Mouse (Mus musculus) C2C12 (cell line): ENCODE data around the gene Fmod. TPM values are rescaled to one million over a fixed set of nuclear protein-coding genes. Genes with fewer than 3 reads are reported as not detected.

ENCODE experiments used
- H3K27me3 ChIP-seq: one replicate; pipeline ENCODE4 v1.6.1; 2011; ENCODE audit not compliant: control insufficient read depth, insufficient read depth, insufficient read length
- H3K36me3 ChIP-seq: one replicate; pipeline ENCODE4 v1.6.1; 2011; ENCODE audit not compliant: control insufficient read depth, insufficient read depth
- H3K4me3 ChIP-seq: one replicate; pipeline ENCODE4 v1.5.1; 2011; ENCODE audit warnings: mild to moderate bottlenecking, control low read depth; ENCODE audit not compliant: poor library complexity, insufficient read depth, severe bottlenecking
- H3K79me2 ChIP-seq: one replicate; pipeline ENCODE4 v1.6.1; 2011; ENCODE audit not compliant: control insufficient read depth, insufficient read depth
- H3K79me3 ChIP-seq: one replicate; pipeline ENCODE4 v1.6.1; 2011; ENCODE audit warnings: low read depth, control low read depth
- H3ac ChIP-seq: one replicate; pipeline ENCODE3; 2011; ENCODE audit warnings: low read depth; ENCODE audit not compliant: control insufficient read depth, insufficient read length
- CEBPB ChIP-seq: IDR thresholded peaks from one replicate; pipeline ENCODE4 v1.6.1; 2011; ENCODE audit warnings: low read depth, mild to moderate bottlenecking, control low read depth, moderate library complexity
- CTCF ChIP-seq: IDR thresholded peaks from one replicate; pipeline ENCODE4 v1.5.1; 2011; ENCODE audit not compliant: control insufficient read depth, insufficient read depth, insufficient read length
- FOSL1 ChIP-seq: IDR thresholded peaks from one replicate; pipeline ENCODE4 v1.8.0; 2011; ENCODE audit warnings: mild to moderate bottlenecking, low read length; ENCODE audit not compliant: poor library complexity, insufficient read depth, severe bottlenecking
- MAX ChIP-seq: IDR thresholded peaks from one replicate; pipeline ENCODE4 v1.6.1; 2011; ENCODE audit warnings: mild to moderate bottlenecking, control low read depth
- MYOD1 ChIP-seq: IDR thresholded peaks from one replicate; pipeline ENCODE4 v1.6.1; 2011; ENCODE audit warnings: low read depth; ENCODE audit not compliant: control insufficient read depth, insufficient read length
- MYOG ChIP-seq: IDR thresholded peaks from one replicate; pipeline ENCODE4 v1.6.1; 2011; ENCODE audit not compliant: control insufficient read depth, insufficient read length; ENCODE audit errors: extremely low read depth
- USF1 ChIP-seq: IDR thresholded peaks from one replicate; pipeline ENCODE4 v1.6.1; 2011; ENCODE audit warnings: low read depth, mild to moderate bottlenecking, control low read depth, moderate library complexity
- polyA plus RNA-seq: library from polyadenylated mRNA; unstranded; fragments of >200 nt; fragmentation: generic; extraction: Trizol; gene quantifications from one replicate; pipeline ENCODE4 v1.2.1, GENCODE M21; 2012; ENCODE audit warnings: missing spikeins

Gene Fmod
- polyA plus RNA-seq, 1 experiment = 0.53 TPM

DNA sequence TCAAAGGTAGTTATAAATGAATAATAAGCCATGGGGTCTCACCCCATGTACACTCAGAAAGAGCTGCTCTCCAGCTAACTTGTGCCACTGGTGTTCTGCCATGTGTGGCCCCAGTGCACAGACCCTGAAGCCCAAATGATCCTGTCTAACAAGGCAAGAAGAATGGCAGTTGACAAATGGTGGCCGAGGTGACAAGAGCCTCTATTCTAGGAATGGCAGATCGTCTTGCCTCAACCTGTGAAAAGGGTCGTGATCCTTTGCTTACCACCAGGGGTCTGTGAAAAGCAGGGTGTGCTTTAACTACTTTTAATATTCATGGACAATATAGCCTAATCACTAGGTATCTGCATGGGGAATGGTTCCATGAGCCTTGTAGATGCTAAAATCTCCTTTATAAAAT lies 37.1 kb downstream of the Fmod start:
- no peak overlapping the region for H3K4me3 ChIP-seq
- H3K27me3 ChIP-seq = no peaks in the 10 kb centered on the region
- H3ac ChIP-seq = no peak overlapping the region
- no peak for TF ChIP-seq CEBPB
- TF ChIP-seq CTCF = no peak
- no peak for TF ChIP-seq MYOD1
- no peak for TF ChIP-seq MAX
- no peak for TF ChIP-seq USF1
- TF ChIP-seq FOSL1 = no peak
- peaks cover 19% of the 10 kb centered on the region for H3K36me3 ChIP-seq
- H3K79me3 ChIP-seq = peaks cover 3% of the 10 kb centered on the region
- peaks cover 25% of the 10 kb centered on the region for H3K79me2 ChIP-seq

- H3ac ChIP-seq = no peak overlapping the region
- H3K36me3 ChIP-seq = peaks cover 19% of the 10 kb centered on the region
- peaks cover 3% of the 10 kb centered on the region for H3K79me3 ChIP-seq
- no peak overlapping the region for H3K4me3 ChIP-seq
- peaks cover 25% of the 10 kb centered on the region for H3K79me2 ChIP-seq
- TF ChIP-seq USF1 (no peak), MYOG (no peak), CTCF (no peak), FOSL1 (no peak), MAX (no peak), MYOD1 (no peak), CEBPB (no peak)
- no peaks in the 10 kb centered on the region for H3K27me3 ChIP-seq
Measured at GRCm38 (mm10) chr1:134074606-134075005, 37.6 kb downstream of the Fmod start.

GRCm38 (mm10) chr1:134075532-134075931 lies 38.5 kb downstream of the Fmod start:
- peaks cover 19% of the 10 kb centered on the region for H3K36me3 ChIP-seq
- no peak overlapping the region for H3ac ChIP-seq
- H3K79me3 ChIP-seq = peaks cover 3% of the 10 kb centered on the region
- peaks cover 25% of the 10 kb centered on the region for H3K79me2 ChIP-seq
- no peak overlapping the region for H3K4me3 ChIP-seq
- TF ChIP-seq CTCF = no peak
- no peak for TF ChIP-seq USF1
- H3K27me3 ChIP-seq = no peaks in the 10 kb centered on the region

- Histone ChIP-seq H3K36me3 (peaks cover 19% of the 10 kb centered on the region), H3K79me2 (peaks cover 25% of the 10 kb centered on the region), H3K27me3 (no peaks in the 10 kb centered on the region), H3K79me3 (peaks cover 3% of the 10 kb centered on the region), H3ac (no peak overlapping the region), H3K4me3 (no peak overlapping the region)
- TF ChIP-seq MYOD1 (no peak), MYOG (no peak), CTCF (no peak), USF1 (no peak), CEBPB (no peak), FOSL1 (no peak), MAX (no peak)
Measured at GRCm38 (mm10) chr1:134076789-134077188, 39.7 kb downstream of the Fmod start.

DNA sequence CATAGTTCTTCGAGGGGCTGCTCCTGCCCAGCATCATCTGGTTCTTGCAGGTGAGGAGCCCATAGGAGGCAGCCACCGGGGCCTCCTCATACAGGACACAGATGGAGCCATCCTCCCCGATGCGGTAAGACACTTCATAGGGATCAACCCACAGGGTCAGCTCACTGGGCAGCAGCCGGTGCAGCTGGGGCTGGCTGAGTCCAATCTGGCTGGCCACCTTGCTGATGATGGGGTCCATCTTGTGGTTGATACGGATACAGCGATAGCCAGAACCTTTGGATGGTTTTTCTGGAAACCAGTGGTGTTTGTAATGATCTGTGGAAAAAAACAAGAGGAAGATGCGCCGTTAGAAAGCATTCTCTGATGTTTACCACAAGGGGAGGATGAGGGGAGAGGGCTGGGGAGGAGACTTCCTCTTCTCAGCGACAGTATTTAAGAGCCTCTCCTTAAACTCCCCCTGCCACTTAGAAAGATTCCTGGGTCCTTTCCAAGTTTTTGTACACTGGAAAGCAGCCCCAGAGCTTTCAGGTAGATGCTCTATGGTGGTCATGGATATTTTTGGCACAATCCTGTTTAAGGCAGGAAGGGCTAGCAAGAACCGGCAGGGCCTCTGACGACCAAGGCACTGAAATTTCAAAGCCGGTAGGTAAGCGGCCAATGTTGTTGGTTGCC lies 40.5 kb downstream of the Fmod start:
- no peak for TF ChIP-seq CEBPB
- no peak for TF ChIP-seq USF1
- no peak for TF ChIP-seq MAX
- TF ChIP-seq MYOG = no peak
- TF ChIP-seq FOSL1 = no peak
- TF ChIP-seq CTCF = no peak
- TF ChIP-seq MYOD1 = no peak
- Histone ChIP-seq H3K79me2 (peaks cover 25% of the 10 kb centered on the region), H3K36me3 (peaks cover 19% of the 10 kb centered on the region), H3ac (no peak overlapping the region), H3K4me3 (peak overlapping the region; percentile 68), H3K27me3 (no peaks in the 10 kb centered on the region), H3K79me3 (peaks cover 3% of the 10 kb centered on the region)

GRCm38 (mm10) chr1:134078061-134078795 lies 41.2 kb downstream of the Fmod start:
- peaks cover 3% of the 10 kb centered on the region for H3K79me3 ChIP-seq
- peaks cover 19% of the 10 kb centered on the region for H3K36me3 ChIP-seq
- TF ChIP-seq CEBPB (no peak), MYOD1 (peak; percentile 44)
- peak overlapping the region; percentile 68 for H3K4me3 ChIP-seq
- peak overlapping the region; percentile 69 for H3ac ChIP-seq
- peaks cover 25% of the 10 kb centered on the region for H3K79me2 ChIP-seq
- H3K27me3 ChIP-seq = no peaks in the 10 kb centered on the region
